Mouse (Mus musculus) liver, embryonic 14.5 days (tissue): ENCODE results near the gene Sumo2. TPM values are rescaled to one million over a fixed set of nuclear protein-coding genes. Genes with fewer than 3 reads are reported as not detected.
A peak's percentile ranks its signal among the peaks of the same experiment; 100 is the strongest.

ENCODE experiments used
- ATAC-seq: fragments of 200-750 bp; cut with Nextera tagmentation; 2 replicates; pipeline ENCODE4 v1.8.0; 2017; ENCODE audit warnings: moderate number of reproducible peaks, mild to moderate bottlenecking, moderate library complexity; ENCODE audit not compliant: insufficient read depth
- DNase-seq, 3 experiments: peaks; one replicate each; pipeline ENCODE4 v3.0.0-alpha.2; 2012 to 2013; ENCODE audit warnings: low read depth in 3 of 3, low spot score in 3 of 3
- H3K27ac ChIP-seq: fragments of 300-500 bp; sonication (generic); 2 replicates; pipeline ENCODE4 v1.5.1; 2014; ENCODE audit warnings: moderate library complexity, mild to moderate bottlenecking, control low read depth, inconsistent platforms
- H3K27me3 ChIP-seq: fragments of 300-500 bp; sonication (generic); 2 replicates; pipeline ENCODE4 v1.6.1; 2014; ENCODE audit warnings: mild to moderate bottlenecking, low read length, moderate library complexity; ENCODE audit not compliant: control insufficient read depth, insufficient read depth
- H3K36me3 ChIP-seq: fragments of 300-500 bp; sonication (generic); replicated peaks from 2 replicates; pipeline ENCODE4 v1.6.1; 2014; ENCODE audit warnings: low read depth; ENCODE audit not compliant: control insufficient read depth, insufficient read depth
- H3K4me1 ChIP-seq, 2 experiments: fragments of 200-500 bp in 1 of 2; fragments of 300-500 bp in 1 of 2; sonication (generic) in 1 of 2; replicated peaks; 2 replicates each; pipeline ENCODE4 v1.6.1; 2012 to 2014; ENCODE audit warnings: antibody characterized with exemption in 1 of 2, inconsistent platforms in 1 of 2, low read length in 1 of 2; ENCODE audit not compliant: control insufficient read depth in 2 of 2, insufficient read depth in 2 of 2
- H3K4me2 ChIP-seq: fragments of 300-500 bp; sonication (generic); 2 replicates; pipeline ENCODE4 v1.6.1; 2014; ENCODE audit warnings: low read depth, mild to moderate bottlenecking, control low read depth, moderate library complexity
- H3K4me3 ChIP-seq, 2 experiments: fragments of 200-500 bp in 1 of 2; fragments of 300-500 bp in 1 of 2; sonication (generic) in 1 of 2; 2 replicates each; pipeline ENCODE4 v1.5.1; 2012 to 2014; ENCODE audit warnings: low read depth in 2 of 2, low read length in 2 of 2, mild to moderate bottlenecking in 2 of 2, control low read depth in 1 of 2, inconsistent platforms in 1 of 2, moderate library complexity in 1 of 2; ENCODE audit not compliant: insufficient read depth in 1 of 2
- H3K9ac ChIP-seq: fragments of 300-500 bp; sonication (generic); replicated peaks from 2 replicates; pipeline ENCODE4 v1.6.1; 2014; ENCODE audit warnings: mild to moderate bottlenecking, control low read depth, moderate library complexity
- H3K9me3 ChIP-seq: fragments of 300-500 bp; sonication (generic); 2 replicates; pipeline ENCODE4 v1.6.1; 2016; ENCODE audit warnings: low read length, mixed read lengths; ENCODE audit not compliant: control insufficient read depth
- CTCF ChIP-seq: IDR thresholded peaks from 2 replicates; pipeline ENCODE4 v1.5.1; 2016; ENCODE audit warnings: antibody characterized with exemption, low read depth, control low read depth
- EP300 ChIP-seq: IDR thresholded peaks from 2 replicates; pipeline ENCODE4 v1.6.1; 2016; ENCODE audit warnings: antibody characterized with exemption, low read depth
- WGBS: fragments of 180-500 bp; shearing (Covaris S2); extraction: QIAGEN DNeasy Blood & Tissue Kit; methylation state at CpG from one replicate; pipeline ENCODE4 v1.1.7; 2014; ENCODE audit not compliant: insufficient replicate concordance; 5-methylcytosine and 5-hydroxymethylcytosine counted together
- polyA plus RNA-seq, 2 experiments: library from polyadenylated mRNA; depleted of rRNA in 1 of 2; stranded (reverse) in 1 of 2; unstranded in 1 of 2; fragments of >200 nt; fragmentation: Nextera tagmentation in 1 of 2; extraction: Ambion mirVana in 1 of 2; gene quantifications; 2 replicates each; pipeline versions ENCODE4 v1.2.1 to v1.2.3; 2012 to 2014

The Sumo2 gene
- polyA plus RNA-seq, 2 experiments: 198 to 393 TPM

DNA sequence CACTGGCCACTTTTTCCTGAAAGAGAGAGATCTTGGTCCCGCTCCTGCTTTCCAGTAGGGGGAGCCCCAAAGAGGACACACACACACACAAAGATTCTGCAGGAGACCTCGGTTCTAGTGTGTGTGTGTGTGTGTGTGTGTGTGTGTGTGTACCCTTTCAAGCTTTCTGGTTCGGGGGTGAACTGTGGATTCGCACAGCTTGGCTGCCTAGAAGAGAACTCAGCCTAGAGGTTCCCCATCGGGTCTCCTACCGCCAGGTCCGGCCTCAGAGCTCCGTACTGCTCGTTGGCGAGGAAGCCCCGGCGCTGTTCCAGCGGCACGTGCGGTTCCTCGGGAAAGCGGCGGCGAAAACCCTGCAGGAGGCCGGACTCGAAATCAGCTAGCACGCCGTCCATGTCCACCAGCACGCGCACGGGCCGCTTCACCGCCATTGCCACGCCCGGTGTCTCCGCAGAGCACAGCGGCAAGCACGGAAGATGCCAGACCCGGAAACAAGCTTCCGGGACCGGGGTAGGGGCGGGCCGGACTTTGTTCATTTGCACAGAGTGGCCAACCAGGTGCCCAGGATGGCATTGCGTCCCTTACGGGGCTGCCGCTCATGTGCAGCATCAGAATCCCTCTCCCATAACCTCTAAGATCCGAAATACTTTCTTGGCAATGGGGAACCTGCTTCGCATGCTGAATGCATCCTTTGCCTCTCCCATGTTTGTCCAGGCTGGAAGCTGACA lies 44.6 kb downstream of the Sumo2 start, which contains the start of gene Nt5c:
TSS of gene Nt5c (minus strand) at position 507 of the 728 bp plus-strand sequence.
- peaks cover 13 to 14% of the 10 kb centered on the region in 2 experiments for H3K4me1 ChIP-seq
- peak within 1 kb of the TSS; percentile 41 for H3K27ac ChIP-seq
- under 1% methylated on average over 43 of the region's 43 CpGs for WGBS
- no peaks in the 10 kb centered on the region for H3K9me3 ChIP-seq
- peak within 1 kb of the TSS; percentile 98 for H3K4me2 ChIP-seq
- no peaks in the 10 kb centered on the region for H3K36me3 ChIP-seq
- DNase-seq (peak in 2 of 3 experiments; percentile 69 to 74), ATAC-seq (peak; percentile 93)
- H3K9ac ChIP-seq: peak within 1 kb of the TSS; percentile 73
- TF ChIP-seq CTCF (peak; percentile 90), EP300 (no peak)
- H3K27me3 ChIP-seq: no peaks in the 10 kb centered on the region
- H3K4me3 ChIP-seq: peak within 1 kb of the TSS; percentile 58 to 72

DNA sequence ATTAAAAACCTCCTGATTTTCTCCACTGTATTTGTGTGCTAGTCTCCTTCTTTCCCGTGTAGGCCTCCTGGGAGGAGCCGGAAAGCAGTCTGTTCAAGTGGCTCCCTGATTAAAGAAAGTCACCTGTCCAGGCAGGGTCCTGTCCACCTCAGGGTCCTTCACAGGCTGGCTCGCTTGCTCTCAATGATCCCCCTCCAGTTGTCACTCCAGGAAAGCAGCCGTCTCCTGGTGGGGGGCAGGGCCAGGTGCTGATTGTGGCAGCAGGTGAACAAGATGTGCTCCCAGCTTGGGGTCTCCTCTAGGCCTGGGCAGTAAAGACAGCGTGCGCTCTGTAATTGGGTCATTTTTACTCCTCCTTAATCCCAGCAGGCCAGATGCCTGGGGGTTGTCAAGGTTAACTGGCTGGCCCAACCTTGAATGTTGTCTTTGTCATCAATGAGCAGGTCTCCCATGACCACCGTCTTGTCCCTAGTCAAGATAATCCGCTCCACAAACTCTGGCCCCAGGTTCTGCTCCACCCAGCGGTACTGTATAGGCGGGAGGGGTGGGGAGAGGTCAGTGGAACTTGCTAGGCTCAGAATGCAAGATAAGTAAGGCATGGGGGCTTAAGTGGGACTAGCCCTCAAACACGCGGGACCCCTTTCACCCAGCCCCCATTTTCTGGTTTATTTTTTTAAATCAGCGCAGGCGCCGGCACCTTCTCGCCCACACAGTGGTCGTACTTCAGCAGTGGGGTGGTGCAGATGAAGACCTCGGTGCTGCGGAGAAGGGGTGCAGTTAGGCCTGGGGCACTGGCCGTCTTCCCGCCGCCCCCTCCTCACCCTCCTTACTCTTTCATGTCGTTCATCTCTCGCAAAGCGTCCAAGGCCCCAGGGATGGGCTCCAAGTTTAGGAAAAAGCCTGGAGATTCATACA lies 45.4 kb downstream of the Sumo2 start:
- TF ChIP-seq CTCF (no peak), EP300 (no peak)
- H3K9me3 ChIP-seq: no peaks in the 10 kb centered on the region
- no peaks in the 10 kb centered on the region for H3K27me3 ChIP-seq
- peak overlapping the region; percentile 73 for H3K9ac ChIP-seq
- peak overlapping the region; percentile 58 to 72 for H3K4me3 ChIP-seq
- ATAC-seq (peak; percentile 8; the same call in 1 of the 2 replicates), DNase-seq (no peak)
- peaks cover 13 to 14% of the 10 kb centered on the region in 2 experiments for H3K4me1 ChIP-seq
- H3K27ac ChIP-seq: peak overlapping the region; percentile 41
- WGBS: 22% methylated on average over 25 of the region's 25 CpGs
- H3K4me2 ChIP-seq: peak overlapping the region; percentile 98
- H3K36me3 ChIP-seq: no peaks in the 10 kb centered on the region

DNA sequence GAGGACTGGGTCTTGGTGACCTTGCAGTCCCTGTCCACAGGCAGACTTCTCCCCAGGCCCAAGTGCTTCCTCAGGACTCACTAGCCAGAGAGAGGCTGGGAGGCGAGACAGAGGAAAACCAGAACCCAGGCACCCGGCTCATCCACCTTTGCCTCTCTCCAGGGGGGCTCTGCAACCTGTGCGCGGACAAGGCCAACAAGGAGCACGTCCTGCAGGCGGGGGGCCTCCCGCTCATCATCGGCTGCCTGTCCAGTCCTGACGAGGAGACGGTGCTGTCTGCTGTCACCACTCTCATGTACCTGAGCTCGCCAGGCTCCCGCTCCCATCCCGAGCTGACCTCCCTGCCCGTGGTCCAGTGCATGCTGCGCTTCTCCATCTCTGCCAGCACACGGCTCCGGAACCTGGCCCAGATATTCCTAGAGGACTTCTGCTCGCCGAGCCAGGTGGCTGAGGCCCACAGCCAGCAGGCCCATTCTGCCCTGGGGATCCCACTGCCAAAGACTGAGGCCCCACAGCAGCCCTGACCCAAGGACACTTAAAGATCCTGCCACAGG lies 47.4 kb downstream of the Sumo2 start:
- DNase-seq (no peak), ATAC-seq (no peak)
- no peak overlapping the region for H3K4me3 ChIP-seq
- no peaks in the 10 kb centered on the region for H3K27me3 ChIP-seq
- WGBS: 78% methylated on average over 19 of the region's 19 CpGs
- peaks cover 13 to 14% of the 10 kb centered on the region in 2 experiments for H3K4me1 ChIP-seq
- no peak for TF ChIP-seq CTCF
- no peak for TF ChIP-seq EP300
- H3K9ac ChIP-seq: no peak overlapping the region
- no peaks in the 10 kb centered on the region for H3K36me3 ChIP-seq
- H3K4me2 ChIP-seq: no peak overlapping the region
- no peaks in the 10 kb centered on the region for H3K9me3 ChIP-seq
- H3K27ac ChIP-seq: no peak overlapping the region

DNA sequence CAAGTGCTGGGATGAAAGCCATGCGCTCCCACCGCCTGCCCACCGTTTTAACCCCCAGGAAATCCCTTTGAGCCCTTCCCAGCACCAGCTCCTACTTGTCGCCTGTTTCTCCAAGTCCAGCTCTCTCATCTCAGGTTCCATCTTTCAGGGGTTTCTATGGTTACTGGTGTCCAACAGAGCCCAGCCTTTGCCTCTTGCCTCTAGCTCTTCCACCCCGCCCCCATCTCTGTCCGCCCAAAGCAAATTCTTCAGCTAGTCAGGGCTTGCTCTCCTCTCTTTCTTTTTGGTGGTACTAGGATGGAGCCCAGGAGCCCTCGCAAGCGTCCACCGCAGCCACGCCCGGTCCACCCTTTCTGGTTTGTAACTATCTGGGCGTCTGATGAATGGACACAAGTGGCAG lies 50.9 kb downstream of the Sumo2 start:
- no peak overlapping the region for H3K9ac ChIP-seq
- no peaks in the 10 kb centered on the region for H3K9me3 ChIP-seq
- no peaks in the 10 kb centered on the region for H3K27me3 ChIP-seq
- no peaks in the 10 kb centered on the region for H3K4me1 ChIP-seq
- H3K36me3 ChIP-seq: no peaks in the 10 kb centered on the region
- H3K27ac ChIP-seq: no peak overlapping the region
- WGBS: 75% methylated on average over 12 of the region's 12 CpGs
- ATAC-seq: no peak
- H3K4me3 ChIP-seq: no peak overlapping the region
- no peak for TF ChIP-seq CTCF
- no peak for TF ChIP-seq EP300
- DNase-seq: no peak
- no peak overlapping the region for H3K4me2 ChIP-seq
